Mouse (Mus musculus): ENCODE results near the gene Vmn1r113. TPM values are rescaled to one million over a fixed set of nuclear protein-coding genes. Genes with fewer than 3 reads are reported as not detected.
"Not testable (repeated sequence)": the region's sequence is repeated elsewhere in the genome, so short reads cannot be mapped to it uniquely, and the experiment has no call there.

The Vmn1r113 gene
- not detected for total RNA-seq (2022)

DNA sequence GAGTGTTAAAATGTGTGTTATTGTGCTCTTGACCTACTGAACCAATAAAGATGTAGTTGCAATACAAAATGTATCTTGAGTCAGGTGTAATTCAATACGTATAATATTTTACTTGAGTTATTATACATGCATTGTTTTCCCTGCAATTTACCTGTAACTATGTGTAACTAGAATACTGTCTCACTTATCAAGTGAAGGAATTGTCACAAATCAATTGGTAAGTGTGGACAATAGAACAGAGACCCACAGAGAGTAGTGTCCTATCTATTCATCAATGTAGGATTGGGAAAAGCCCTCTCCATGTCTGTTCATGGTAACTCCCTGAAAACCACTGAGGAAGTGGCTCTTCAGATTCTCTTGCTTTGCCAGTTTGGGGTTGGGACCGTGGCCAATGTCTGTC, at the start of gene Vmn1r113:
Gene Vmn1r113, plus strand, starts transcription at position 301 of the 400 bp plus-strand sequence.
- not testable (repeated sequence) for DNase-seq (ENCODE audit: low spot score in 2 of 2)

DNA sequence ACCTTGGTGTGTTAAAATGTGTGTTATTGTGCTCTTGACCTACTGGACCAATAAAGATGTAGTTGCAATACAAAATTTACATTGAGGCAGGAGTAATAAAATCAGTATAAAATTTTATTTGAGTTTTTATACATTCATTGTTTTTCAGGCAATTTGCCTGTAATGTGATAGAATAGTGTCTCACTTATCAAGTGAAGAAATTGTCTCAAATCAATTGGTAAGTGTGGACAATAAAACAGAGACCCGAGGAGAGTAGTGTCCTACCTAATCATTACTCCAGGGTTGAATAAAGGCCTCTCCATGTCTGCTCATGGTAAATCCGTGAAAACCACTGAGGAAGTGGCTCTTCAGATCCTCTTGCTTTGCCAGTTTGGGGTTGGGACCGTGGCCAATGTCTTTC, 16.2 kb upstream of the Vmn1r113 start, which contains the start of gene Vmn1r112:
Gene Vmn1r112, plus strand, starts transcription at position 301 of the 400 bp plus-strand sequence.
- not testable (repeated sequence) for DNase-seq (ENCODE audit: low spot score in 2 of 2)

- not testable (repeated sequence) for DNase-seq (ENCODE audit: low spot score in 2 of 2)
Observed at GRCm38 (mm10) chr7:20812086-20812485, 25.0 kb downstream of the Vmn1r113 start, which contains the start of gene Vmn1r114. TSS of gene Vmn1r114 (minus strand) at chr7:20812186.

Other genes with a start within 250 kb of the Vmn1r113 start
- not detected for gene Gm5726, start 241.5 kb upstream of the Vmn1r113 start, total RNA-seq (2022)
- not detected for gene Gm4141, start 211.0 kb upstream of the Vmn1r113 start, total RNA-seq (2022)
- gene Gm4513, start 188.3 kb upstream of the Vmn1r113 start, total RNA-seq (2022): not detected
- not detected for gene Vmn1r107, start 118.4 kb upstream of the Vmn1r113 start, total RNA-seq (2022)
- gene Vmn1r111, start 84.1 kb upstream of the Vmn1r113 start, total RNA-seq (2022): not detected
- not detected for gene Gm10668, start 56.7 kb upstream of the Vmn1r113 start, total RNA-seq (2022)
- not detected for gene Vmn1r112, start 16.1 kb upstream of the Vmn1r113 start, total RNA-seq (2022)
- gene Vmn1r114, start 24.9 kb downstream of the Vmn1r113 start, total RNA-seq (2022): not detected
- not detected for gene Vmn1r115, start 57.7 kb downstream of the Vmn1r113 start, total RNA-seq (2022)
- not detected for gene Vmn1r116, start 85.0 kb downstream of the Vmn1r113 start, total RNA-seq (2022)
- gene Vmn1r117, start 96.8 kb downstream of the Vmn1r113 start, total RNA-seq (2022): not detected
- not detected for gene Vmn1r118, start 125.1 kb downstream of the Vmn1r113 start, total RNA-seq (2022)
- not detected for gene Vmn1r119, start 225.2 kb downstream of the Vmn1r113 start, total RNA-seq (2022)

Data from left cerebral cortex, adult 8-10 months (tissue).